Mouse (Mus musculus): ENCODE results near the gene Vmn1r21.

GRCm38 (mm10) chr6:57811748-57812730 lies 38.1 kb downstream of the Vmn1r21 start:
- TF ChIP-seq CTCF (conservative IDR thresholded peaks at IDR 0.05; ENCODE audit: low read length), result no peak
- TF ChIP-seq NANOG (IDR thresholded peaks at IDR 0.05; ENCODE audit: borderline replicate concordance, low read length), result no peak

Data from E14TG2a.4 (cell line).